Mouse (Mus musculus): ENCODE measurements around the gene Prrc2b.

Prrc2b gene

DNA sequence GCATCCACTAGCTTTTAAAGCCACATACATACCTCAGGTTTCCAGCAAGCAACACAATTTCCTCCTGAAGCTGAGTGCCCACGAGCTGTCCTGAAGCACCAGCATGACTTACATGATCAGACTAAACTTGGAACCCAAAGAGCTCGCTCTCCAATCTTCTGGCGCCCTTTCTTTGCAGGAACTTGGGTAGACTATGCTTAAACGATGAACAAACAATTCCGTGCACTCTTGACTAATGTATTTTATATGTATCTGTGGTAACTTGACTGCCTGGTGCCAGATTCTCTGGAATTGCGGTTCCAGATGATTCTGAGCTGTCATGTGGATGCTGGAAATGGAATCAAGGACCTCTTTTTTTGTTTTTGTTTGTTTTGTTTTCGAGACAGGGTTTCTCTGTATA lies 84.6 kb downstream of the Prrc2b start:
- no peak for DNase-seq (ENCODE audit: low spot score)

DNA sequence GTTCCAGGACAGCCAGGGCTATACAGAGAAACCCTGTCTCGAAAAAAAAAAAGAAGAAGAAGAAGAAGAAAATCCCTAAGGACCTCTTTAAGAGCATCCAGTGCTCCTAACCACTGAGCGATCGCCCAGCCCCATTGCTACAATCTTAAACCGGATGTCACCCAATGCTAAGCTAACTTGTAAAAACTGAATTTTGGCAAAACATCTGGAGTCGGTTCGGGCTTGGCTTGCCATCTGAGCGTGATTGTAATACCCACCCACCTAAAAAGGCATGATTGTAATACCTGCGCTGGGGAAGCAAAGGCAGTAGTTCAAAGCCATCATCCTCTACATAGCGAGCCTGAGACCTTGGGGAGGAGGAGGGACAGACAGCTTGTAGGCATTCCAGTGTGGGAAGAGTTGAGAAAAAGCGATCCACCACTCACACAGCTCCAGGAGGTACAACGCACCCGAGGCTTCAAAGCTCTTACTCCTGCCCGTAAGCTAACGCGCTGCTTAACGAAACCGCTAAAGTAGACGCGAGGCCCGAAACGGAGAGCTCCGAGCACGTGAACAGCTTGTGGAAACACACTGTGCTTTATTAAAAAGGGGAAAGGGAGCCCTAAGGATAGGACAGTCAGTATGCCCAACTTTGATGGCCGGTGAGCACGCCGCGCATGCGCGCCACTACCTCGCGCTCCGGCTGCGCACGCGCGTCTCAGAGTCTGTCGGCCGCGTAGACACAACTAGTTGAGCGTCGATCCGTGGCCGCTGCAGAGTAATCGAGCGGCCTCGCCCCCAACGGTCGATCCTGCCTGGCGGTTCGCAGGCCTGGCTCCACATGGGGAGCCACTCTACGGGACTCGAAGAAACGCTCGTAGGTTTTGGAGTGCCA lies 85.2 kb downstream of the Prrc2b start, which contains the start of gene Pomt1:
Pomt1 (plus strand) TSS at position 705 of the 874 bp plus-strand sequence.
- DNase-seq (ENCODE audit: low spot score) = peak; percentile 89

DNA sequence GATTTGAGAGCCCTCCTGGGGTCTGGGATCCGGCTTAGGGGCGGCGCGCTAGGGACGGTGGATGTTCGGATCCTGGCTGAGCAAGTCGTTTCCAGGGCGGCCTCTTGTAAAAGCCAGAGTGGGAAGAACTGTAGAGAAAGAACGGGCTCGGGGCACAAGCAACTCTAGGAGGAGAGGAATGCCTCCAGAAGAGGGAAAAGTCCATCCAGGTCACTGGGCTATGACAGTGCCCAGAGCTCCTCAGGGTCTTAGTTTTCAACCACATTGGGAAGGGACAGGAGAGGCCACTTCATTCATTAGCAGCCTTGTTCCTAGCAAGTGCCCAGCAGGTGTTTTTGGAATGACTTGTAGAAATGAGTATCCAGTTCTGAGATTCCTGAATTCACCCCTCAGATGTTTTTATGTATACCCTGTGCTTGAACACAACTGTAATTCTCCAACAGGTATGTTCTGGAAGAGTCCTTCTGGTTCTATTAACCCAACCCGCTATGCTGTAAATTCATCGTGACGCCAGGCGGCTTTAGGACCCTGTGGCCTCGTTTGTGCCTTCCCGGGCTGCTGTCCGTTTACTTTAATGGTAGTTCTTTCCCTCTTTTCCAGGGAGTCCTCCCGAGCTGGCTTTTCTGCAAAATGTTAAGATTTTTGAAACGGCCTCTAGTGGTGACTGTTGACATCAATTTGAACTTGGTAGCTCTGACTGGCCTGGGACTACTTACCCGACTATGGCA lies 86.0 kb downstream of the Prrc2b start:
- DNase-seq (ENCODE audit: low spot score) = peak; percentile 59

DNA sequence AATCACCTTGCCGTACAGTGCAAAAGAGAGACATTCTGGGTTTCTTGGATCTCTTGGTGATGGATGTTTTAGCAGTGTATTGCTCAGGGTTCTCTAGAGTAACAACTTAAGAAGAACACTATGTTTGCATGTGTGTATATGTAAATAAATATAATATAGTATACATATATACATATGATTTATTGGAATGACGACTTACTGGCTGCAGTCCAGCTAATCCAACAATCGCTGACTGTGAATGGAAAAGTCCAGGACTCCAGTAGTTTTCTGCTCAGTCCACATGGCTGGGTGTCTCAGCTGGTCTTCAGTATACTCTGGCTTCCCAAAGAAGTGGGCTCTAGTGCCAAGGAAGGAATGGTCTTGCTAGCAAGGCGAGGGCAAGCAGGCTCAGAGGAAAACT lies 86.7 kb downstream of the Prrc2b start:
- DNase-seq (ENCODE audit: low spot score) = no peak

DNA sequence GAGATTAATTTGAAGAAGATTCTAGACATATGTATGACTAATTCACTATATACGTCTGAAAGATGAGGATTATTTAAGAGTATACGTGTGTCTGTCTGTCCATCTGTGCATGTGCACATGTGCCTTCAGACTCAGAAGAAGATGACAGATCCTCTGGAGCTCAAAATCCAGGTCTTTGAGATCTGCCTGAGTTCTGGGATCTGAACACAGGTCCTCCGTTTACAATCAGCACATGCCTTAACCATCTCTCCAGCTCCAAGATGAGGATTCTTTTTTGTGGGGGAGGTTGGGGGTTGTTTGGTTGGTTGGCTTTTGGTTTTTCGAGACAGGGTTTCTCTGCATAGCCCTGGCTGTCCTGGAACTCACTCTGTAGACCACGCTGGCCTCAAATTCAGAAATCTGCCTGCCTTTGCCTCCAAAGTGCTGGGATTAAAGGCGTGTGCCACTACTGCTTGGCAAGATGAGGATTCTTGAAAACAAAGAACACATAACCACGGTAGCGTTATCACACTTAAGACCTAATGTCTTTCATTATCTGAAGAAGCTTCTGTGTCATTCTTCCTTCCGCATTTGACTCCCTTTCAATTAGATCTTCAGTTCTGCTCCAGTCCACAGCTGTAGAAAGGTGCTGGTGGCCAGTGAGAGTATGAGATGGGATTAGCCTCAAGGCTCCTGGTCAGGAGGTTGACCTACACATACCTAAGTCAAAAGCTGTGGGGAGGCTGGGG lies 88.0 kb downstream of the Prrc2b start:
- DNase-seq (ENCODE audit: low spot score) = no peak

DNA sequence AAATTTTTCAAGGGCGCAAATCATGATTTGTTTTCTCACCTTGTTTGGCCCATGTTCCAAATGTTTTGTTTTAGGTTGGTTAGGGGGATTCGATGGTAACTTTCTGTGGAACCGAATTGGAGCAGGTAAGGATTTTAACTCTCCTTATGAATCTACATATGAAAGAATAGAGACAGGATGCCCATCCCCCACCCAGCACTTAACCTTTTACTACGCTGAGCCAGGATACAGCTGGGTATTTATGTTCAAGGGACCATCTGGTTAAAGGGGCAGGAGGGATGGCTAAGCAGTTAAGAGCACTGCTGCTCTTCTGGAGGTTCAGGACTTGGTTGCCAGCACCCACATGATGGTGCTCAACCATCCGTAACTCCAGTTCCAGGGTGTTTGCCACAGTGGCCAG lies 89.7 kb downstream of the Prrc2b start:
- no peak for DNase-seq (ENCODE audit: low spot score)

DNA sequence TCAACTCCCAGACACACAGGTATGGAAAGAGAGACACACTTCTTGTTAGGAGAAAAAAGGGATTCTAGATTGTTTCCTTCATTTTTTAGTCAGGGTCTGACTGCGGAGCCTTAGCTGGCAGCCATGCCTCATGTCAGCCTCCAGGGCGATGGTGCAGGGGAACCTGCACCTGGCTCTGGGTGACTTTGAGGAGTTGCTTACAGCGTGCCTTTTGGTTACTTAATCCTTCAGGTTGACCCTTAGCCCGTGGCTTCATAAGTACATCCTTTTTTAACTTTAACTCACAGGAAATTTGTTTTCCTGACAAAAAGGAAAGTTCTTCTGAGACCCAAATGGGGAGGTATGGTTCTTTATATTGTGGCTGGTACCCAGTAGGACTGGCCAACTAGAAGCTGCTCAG lies 92.1 kb downstream of the Prrc2b start:
- no peak for DNase-seq (ENCODE audit: low spot score)

DNA sequence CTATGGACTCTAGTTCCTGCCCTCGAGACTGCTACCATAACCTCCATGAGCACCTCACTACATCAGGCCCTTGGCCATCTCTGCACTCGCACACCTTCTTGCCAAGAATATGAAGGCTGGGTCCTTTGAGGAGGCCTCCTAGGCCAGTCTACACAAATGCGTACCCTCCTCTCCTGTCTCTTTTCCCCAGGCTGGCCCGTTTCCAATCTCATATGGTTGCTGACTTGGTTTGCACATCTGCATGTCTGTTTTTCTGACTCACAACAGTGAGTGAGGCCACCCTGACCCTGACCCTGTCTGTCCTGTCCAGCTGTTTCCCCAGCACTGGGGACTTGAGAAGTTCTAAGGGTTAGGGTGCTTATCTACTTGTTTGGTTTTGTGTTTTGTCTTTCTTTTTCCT lies 95.9 kb downstream of the Prrc2b start:
- DNase-seq (ENCODE audit: low spot score) = no peak

DNA sequence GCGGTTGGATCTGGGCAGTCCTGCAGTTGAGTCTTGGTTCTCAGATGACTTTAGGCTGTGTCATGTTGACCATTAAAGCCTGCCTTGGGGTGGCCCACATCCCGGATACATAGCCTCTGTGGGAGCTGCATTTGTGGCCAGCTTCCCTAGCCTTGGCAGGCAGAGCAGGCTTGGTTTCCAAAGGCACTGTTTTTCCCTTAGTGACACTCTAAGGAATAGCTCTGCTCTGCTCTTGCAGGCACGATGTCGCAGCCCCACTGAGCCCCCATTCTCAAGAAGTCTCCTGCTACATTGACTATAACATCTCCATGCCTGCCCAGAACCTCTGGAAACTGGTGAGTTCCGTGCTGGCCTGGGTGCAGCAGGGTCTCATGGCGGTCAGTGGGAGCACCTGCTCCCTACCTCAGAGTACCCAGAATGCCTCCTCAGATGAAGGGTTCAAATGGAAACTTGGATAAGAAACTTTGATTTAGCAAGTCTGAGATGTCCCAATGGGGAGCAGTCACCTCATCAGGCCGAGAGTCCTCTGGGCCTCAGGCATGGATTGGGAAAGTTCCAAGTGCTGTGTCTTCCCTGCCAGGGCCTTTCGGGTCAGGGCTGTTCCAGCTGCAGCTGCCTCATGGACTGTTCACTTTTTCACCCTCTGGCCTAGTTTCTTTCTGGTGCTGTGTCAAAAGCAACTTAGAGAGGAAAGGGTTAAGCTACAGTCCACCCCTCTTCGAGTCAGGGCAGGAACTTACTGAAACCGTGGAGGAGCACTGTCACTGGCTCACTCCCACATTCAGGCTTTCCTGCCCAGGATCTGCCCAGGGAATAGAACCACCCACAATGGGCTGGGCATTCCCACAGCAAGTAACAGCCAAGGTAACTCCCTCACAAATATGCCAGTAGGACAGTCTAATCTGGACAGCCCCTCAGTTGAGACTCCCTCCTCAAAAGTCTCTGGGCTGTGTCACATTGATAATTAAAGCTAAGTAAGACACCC lies 97.8 kb downstream of the Prrc2b start:
- DNase-seq (ENCODE audit: low spot score) = peak; percentile 36

DNA sequence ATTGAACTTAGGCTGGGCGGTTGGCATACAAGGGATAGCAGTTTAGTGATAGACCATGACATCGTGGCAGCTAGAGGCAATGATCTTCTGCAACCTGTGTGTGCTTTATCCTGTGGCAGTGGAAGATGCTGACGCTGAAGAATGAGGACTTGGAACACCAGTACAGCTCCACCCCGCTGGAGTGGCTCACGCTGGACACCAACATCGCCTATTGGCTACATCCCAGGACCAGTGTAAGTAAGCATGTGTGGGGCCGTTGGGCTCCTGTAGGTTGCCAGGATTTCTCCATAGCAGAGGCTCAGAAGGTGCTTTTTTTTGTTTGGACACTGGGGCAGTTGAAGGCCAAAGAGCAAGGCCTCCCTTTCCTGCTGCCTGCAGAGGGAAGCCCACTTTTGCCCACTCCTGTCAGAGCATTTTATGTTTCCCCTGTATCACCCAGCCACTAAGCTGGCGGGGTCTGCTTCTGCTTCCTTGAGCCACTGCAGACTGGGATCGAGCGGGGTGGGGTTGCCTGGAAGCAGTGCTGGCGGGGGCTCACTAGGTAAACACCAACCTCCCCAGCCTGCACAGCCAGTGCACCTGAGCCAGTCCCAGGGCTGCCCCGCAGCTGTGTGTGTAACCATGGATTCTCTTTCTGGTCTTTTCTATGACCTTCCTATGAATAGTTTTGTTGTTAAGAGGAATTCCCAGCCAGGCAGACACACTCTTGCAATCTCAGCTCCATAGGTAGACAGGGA lies 101.1 kb downstream of the Prrc2b start:
- peak; percentile 47 for DNase-seq (ENCODE audit: low spot score)

DNA sequence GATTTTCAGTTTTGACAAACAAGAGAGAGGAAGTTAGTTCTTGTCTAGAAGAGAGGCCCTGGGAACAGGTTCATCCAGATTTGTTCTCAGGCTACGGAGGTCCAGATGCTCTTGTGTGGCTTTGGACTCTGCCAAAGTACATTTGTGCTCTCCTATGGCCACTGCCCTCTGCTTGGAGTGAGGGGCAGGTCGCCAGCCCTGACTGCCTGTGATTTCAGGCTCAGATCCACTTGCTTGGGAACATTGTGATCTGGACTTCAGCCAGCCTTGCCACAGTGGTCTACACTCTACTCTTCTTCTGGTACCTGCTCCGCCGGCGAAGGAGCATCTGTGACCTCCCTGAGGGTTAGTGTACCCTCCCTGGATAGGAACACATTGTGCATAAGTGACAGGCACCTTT lies 101.8 kb downstream of the Prrc2b start:
- DNase-seq (ENCODE audit: low spot score) = peak; percentile 55

DNA sequence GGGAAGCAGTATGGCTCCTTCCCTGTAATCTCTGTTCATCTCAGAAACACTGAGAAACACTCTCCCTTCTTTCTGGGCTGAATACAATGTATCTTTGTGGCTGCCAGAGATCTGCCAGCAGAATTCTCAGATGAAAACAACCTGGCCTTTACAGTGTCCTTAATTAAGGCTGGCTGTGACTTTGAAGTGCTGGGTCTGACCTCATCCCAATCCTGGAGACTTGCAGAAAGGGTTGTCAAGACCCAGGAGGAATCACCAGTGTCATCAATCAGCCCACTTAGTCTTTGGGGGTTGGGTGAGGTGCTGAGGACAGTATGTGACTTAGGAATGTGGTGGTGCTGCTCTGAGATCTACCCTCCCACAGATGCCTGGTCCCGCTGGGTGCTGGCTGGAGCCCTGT lies 102.5 kb downstream of the Prrc2b start:
- DNase-seq (ENCODE audit: low spot score) = no peak

DNA sequence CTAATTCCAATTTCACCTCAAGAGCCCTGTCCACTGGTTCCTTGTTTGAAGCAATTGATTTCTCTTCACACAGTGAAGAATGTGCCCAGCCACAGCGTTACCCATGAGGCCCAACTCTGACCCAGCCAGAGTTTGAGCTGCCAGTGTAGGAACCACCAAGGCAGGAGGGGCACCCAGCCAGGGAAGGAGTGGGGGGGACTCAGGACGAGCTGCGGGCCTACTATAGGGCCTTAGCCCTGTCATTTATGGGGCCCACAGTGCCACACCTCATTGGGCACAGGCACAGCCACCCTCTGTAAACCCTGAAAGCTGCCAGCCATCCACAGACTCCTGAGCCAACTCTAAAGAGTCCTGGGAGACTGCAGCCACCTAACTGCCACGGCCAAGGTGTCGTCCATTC lies 103.7 kb downstream of the Prrc2b start:
- no peak for DNase-seq (ENCODE audit: low spot score)

DNA sequence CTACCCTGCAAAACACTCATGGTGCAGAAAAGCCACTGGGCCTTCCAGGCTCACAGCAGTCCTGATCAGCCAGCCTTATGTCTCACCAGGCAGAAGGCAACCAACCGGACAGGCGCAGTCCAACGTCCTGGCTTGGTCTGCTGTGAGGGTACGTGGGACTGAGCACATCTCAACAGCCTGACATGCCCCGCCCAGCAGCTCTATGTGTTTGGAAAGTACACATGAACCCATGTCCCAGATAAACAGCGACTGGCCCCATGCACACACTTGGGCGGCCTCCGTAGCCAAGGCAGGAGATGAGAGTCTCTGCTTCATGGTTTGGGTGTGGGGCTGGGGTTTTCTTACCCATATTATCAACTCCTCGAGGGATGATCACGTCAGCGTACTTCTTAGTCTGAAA lies 105.4 kb downstream of the Prrc2b start:
- no peak for DNase-seq (ENCODE audit: low spot score)

DNA sequence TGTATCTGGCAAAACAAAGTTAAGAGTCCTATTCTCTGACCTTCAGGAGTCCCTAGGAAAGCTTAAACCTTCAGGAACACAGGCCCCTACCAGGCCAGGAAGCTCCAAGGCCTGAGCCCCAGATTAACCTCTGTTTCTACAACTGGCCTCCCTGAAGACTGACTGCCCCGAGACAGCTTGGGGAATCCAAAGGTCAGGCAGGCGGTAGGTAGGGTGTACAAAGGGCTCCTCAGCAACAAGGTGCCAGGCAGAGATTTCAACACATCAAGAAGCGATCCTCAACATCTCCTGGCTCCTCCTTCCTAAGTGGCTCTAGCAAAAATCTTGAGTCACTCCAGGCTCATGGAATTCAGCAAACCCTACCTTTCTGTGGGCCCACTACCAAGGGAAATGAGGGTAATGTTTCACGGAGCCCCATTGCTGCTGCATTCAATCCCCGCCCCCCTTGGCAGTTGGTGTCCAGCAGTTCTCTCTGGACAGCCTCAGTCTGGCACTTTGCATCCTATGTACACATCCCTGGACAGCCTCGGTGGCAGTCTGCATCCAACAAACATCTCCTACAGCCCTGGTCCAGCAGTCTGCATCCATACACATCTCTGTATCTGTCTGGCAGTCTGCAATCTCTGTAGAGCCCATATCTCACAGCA lies 108.1 kb downstream of the Prrc2b start:
- no peak for DNase-seq (ENCODE audit: low spot score)

DNA sequence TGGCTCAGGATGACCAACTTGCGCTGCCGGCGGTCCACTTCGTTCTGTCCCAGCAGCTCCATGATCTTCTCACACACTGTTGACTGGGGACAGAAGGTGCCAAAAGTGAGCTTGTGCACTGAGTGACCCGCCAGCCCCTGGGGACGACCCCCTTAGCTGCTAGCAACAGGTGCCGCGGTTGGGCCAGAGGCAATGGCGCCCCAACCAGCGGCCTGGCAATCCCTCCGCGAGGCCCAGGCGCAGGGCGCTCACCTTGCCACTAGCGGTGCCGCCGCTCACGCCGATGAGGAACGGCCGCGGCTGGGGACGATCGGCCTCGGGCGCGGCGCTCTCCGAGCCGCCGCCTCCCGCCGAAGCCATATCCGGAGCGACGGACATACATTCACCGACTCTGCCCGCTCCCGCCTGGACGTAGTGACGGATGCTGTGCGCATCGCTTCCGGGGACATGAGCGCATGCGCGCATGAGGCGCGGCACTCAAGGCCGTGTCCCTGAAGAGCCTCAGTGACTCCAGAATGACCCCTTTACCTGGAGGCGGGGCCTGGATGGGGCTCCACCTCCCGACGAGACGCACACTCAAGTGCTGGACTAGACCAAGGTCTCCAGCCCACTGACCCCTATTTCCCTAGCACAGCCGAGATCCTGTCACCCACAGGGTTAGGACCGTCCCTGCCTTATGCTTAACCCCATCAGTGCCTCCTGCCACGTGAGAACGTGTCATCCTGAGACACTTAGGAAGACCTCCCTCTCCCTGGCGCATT lies 109.0 kb downstream of the Prrc2b start, which contains the start of gene Uck1:
Uck1 (minus strand) TSS at position 503 of the 761 bp plus-strand sequence.
- peak; percentile 93 for DNase-seq (ENCODE audit: low spot score)

DNA sequence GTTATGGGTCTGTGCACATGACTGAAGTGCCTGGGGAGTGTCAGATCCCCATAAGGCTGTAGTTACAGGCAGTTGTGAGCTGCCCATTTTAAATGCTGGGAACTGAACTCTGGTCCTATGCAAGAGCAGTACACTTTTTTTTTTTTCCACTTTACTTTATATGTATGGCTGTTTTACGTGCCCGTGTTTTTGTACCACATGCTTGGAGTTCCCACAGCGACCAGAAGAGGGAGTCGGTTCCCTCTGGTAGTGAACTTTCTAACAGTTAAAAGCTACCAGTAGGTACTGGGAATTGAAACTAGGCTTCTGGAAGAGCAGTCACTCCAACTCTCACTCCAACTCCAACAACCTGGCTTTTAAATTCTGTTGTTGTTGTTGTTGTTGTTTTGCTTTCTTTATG lies 109.8 kb downstream of the Prrc2b start:
- DNase-seq (ENCODE audit: low spot score) = no peak

DNA sequence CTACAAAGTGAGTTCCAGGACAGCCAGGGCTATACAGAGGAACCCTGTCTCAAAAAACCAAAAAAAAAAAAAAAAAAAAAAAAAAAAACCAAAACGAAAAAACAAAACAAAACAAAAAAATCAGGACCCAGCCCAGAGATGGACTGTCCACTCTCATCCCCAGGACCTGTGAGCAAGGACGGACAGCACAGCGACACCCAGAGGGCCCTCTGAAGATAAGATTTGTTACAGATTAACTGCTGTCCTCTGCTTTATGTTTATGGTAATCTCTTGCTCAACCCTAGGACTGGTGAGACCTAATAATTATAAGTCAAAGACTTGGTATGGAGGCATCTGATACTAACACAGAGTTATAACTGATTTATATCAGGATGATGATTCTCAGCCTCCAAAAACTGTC lies 124.9 kb downstream of the Prrc2b start:
- DNase-seq (ENCODE audit: low spot score) = no peak

DNA sequence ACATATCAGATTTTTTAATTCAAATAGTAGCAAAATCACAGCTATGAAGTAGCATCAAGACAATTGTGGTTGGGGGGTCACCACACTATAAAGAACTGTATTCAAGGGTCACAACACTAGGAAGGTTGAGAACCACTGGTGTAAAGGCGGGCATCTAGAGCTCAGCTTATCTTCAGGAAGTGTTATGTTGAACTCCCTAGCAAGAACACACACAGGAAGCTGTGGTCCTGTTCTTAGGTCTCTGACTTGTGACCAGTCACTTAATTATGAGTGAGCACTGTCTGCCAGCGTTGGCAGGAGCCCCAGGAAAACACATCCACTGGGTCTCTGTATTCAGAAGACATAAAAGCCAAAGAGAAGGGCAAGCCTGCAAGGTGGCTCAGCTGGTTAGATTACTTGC lies 131.4 kb downstream of the Prrc2b start:
- DNase-seq (ENCODE audit: low spot score) = no peak

Data from lung, postnatal 25 days (tissue).